Mouse (Mus musculus) 3T3-L1 (cell line): ENCODE measurements around the gene Adat3.
A peak's percentile ranks its signal among the peaks of the same experiment; 100 is the strongest.

Source experiments
- DNase-seq: peaks from one replicate; pipeline ENCODE4 v3.0.0-alpha.2; 2015; ENCODE audit warnings: low read depth, low spot score

The Adat3 gene

DNA sequence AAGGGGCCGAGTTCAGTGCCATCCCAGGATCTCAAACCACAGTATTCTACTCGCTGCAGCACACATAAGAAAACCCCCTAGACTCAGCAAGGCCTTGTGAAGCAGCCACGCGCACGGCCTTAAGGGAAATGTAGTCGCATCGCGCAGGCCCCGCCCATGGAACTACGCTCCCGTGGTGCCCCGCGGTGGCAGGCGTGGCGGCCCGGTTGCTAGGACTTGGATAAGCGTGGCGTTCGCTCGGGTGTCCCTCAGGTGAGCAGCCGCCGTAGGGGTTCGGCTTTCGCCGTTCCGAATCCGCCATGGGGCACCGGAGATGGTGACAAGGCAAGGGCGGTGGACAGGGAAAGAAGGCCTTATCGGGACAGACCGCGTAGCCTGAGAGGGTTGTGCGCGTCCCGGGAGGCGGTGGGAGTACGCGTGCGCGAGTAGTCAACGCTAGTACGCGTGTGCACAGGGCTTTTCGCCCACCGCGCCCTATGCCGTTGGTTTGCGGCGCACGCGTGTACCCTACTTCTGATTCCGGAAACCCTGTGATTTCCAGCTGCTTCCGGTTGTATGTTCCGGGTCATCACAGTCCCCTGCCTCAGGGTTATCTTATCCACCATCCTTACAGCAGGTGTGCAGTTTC is at the start of gene Adat3, which contains the start of gene Scamp4:
TSS of gene Adat3 (plus strand) at position 183 of the 628 bp plus-strand sequence.
TSS of gene Scamp4 (plus strand) at position 175 of the 628 bp plus-strand sequence.
- DNase-seq = peak; percentile 94

- no peak for DNase-seq
Observed at GRCm38 (mm10) chr10:80553575-80553974, 49.1 kb upstream of the Adat3 start.

DNA sequence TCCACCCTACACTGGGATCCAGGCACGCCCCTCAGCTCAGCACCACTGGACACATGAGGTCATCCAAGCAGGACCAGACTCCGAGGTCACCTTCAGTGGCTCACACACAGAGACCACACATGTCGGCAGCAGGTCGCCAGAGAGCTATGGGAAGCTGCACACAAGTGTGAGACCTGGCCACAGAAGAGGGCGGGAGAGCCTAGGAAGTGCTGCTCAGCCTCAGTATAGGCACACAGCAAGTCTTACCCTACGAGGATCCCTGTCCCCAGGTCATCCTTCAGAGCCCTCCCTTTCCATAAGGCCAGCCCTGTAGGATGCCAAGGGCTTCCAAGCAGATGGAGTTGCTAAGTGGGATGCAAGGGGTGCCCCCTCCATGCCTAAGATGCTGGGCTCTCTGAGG is 48.7 kb upstream of the Adat3 start:
- DNase-seq = no peak

DNA sequence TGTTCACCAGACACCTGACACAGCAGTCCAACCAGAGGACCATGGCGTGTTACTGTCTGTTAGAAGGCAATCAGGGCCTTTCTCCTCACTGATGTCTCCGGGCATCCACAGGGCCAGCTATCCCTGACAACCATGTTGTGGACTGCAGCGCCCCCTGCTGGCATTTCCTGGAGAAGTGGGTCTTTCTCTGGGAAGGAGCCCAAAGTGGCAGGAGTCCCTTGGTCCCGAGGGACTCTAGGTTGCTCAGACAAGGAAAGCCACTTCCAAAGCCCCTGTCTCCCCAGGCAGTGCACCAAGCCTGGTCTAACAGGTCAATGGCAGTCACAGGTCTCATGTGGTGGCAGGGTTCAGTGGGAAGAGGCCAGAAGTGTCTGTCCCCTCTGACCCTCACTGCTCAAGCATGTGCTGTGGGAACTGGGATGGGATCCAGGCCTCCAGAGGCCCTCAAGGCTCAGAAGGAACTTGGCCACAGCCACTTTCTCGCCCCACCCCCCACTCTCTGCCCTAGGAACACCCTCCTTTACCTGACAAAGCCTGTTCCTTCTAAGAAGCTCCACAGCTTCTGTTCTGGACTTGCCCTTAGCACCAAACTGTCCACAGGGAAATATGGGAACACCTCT is 45.2 kb upstream of the Adat3 start:
- DNase-seq = peak; percentile 77

DNA sequence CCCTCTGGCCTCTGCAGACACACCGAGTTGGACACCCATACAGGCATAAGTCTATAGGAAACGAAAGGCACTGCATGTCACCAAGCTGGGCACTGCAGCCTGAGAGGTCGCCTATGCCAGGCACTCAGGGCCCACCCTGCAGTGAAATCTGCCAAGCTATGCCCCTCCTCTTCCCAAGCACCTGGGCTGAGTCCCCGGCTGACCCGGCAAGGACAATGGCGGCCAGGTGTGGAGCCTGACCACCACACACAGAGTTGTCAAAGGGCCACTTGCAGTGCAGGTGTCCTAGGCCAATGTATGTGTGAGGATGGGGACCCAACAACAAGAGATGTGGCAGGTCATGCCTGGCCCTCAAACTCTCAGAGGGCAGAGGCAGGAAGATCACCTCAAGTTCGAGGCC is 43.2 kb upstream of the Adat3 start:
- no peak for DNase-seq

- DNase-seq = no peak
Observed at GRCm38 (mm10) chr10:80560621-80561020, 42.1 kb upstream of the Adat3 start.

DNA sequence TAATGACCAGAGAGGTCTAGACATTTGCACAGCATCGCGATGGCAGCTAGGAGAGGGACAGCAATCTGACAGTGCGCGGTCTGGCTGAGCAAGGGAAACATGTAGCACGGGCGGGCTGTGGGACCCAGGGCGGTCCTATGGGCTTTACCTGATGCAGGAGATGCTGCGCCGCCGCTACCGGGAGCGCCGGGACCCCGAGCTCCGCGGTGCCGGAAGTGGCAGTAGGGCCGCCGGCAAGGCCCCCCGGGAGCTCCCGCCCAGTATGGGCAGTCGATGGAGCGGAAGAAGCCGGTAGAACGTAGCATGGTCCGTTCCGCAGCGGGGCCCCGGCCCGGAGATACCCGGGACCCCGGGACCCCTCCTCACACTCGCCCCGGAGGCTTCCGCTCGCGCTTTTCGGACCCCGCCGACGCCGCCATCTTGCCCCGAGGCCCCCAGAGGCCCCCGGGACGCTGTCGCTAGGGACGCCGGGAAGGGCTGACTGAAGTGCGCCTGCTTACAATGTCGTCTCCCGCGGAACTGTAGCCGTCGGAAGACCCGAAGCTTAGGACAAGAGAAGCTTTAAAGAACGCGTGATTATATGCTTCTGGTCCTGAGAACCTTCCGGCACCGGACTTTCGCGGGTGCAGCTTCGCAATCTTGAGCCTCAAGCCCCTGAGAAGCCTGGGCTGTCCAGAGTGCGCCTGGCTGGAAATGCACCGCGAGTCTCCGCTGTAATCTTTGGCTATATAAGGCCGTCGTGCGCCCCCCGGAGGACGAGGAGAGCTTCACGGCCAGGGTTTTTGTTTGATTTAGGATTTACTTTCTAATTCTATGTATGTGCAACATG is 41.4 kb upstream of the Adat3 start, which contains the start of gene Rexo1:
TSS of gene Rexo1 (minus strand) at position 445 of the 829 bp plus-strand sequence.
- peak; percentile 95 for DNase-seq

DNA sequence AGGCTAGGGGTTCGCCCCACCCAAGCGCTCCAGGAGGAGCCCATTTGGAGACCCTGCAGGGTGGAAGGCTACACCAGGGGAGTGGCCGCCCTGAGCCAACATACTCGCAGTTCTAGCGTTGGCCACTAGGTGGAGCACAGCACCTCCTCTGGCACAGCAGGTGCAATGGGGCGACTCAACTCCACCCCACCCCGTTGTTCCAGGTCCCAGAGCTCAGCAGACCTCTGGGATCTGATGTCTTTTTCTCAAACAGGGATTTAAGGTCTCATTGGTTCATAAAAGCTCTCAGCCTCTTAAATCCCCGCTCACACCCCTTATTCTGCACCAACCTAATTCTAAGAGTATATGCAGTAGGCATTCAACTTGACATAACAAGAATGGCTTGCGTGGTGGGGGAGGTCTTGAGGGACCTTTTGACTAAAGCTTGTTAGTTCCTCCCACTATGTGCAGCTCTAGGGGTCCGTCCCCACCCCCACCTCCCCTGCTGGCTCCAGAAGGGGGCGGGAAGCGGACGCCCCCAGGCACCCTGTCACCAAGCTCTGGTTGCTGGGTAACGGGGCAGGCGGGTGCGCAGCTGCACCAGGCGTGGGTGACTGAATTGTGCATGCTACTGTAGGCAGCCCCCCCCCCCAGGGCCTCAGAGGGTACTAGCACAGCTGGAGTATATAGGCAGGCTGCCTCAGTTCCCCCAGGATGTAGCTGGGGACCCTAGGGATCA is 36.1 kb upstream of the Adat3 start:
- peak; percentile 87 for DNase-seq

GRCm38 (mm10) chr10:80568876-80569275 is 33.8 kb upstream of the Adat3 start:
- no peak for DNase-seq

DNA sequence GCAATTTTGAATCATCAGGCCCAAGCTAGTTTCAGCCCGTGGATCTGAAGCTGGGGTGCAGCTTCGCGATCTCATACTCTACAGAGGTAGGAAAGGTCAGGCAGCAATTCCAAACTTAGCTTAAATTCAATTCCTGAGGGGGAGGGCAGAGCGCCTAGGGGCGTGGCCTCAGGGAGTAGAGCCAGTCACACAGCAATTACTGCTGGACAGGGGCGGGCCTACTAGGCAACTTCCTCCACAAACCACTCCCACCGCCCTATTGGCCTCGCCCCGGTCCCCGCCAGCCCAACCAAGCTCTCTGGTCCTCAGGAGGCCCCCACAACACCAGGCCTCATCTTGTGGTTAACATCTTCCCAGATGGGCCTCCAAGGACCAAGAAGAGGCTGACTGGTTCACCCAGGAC is 33.0 kb upstream of the Adat3 start:
- peak; percentile 35 for DNase-seq

GRCm38 (mm10) chr10:80570419-80570818 is 32.3 kb upstream of the Adat3 start:
- no peak for DNase-seq

- no peak for DNase-seq
Observed at GRCm38 (mm10) chr10:80570871-80571836, 31.5 kb upstream of the Adat3 start.

- DNase-seq = no peak
Observed at GRCm38 (mm10) chr10:80572477-80572876, 30.2 kb upstream of the Adat3 start.

GRCm38 (mm10) chr10:80573944-80574343 is 28.7 kb upstream of the Adat3 start:
- DNase-seq = no peak

- DNase-seq = no peak
Observed at GRCm38 (mm10) chr10:80574896-80575295, 27.8 kb upstream of the Adat3 start.

GRCm38 (mm10) chr10:80575925-80576324 is 26.8 kb upstream of the Adat3 start:
- no peak for DNase-seq

DNA sequence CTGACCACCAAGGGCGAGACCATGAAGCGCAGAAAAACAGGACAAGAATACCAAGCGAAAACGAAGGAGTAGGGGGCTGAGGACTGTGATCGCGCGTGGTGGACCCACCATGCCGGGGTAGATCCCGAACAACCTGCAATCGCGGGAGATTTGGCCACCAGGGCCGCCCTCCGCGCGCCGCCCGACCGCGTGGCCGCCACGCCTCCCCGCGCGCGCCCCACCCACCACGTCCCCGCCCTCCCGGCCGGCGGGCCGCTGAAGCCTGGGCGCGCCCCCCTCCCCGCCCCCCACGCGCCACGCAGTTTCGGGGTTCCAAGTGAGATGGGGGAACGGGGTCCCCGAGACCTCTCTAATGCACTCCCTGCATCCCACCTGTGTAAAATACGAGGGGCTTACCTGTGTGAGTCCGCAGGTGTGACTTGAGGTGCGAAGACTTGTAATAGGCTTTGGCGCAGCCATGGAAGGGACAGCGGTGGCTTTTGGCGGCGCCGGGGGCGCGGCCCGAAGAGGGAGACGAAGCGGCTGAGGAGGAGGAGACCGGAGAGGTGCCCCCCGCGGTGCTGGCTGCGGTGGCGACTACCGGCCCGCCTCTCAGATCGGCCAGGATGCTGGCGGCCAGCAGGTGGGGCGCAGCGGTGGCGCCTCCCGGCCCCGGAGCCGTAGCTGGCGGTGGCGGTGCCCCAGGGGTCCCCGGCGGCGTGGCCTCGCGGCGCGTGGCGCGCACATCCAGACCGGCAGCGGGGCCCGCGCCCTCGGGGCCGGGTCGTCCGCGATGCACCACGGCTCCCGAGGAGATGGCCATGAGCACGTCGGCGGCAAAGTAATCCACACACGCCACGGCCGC is 26.1 kb upstream of the Adat3 start:
- DNase-seq = peak; percentile 53

GRCm38 (mm10) chr10:80577195-80578130 is 25.2 kb upstream of the Adat3 start, which contains the start of gene Klf16:
Klf16 (minus strand) TSS chr10:80577321.
- DNase-seq = peak; percentile 92
